Mouse (Mus musculus) R1 (cell line): ENCODE measurements at regions not wholly inside any gene's neighbourhood (a gene's known extent, or its start where the extent isn't known, plus 50 kb on each side); places are given as distances from the start of the nearest gene placed in this dataset.

ENCODE experiments used
- DNase-seq: peaks from one replicate; pipeline ENCODE4 v3.0.0-alpha.2; 2018; ENCODE audit warnings: low read depth, low spot score

DNA sequence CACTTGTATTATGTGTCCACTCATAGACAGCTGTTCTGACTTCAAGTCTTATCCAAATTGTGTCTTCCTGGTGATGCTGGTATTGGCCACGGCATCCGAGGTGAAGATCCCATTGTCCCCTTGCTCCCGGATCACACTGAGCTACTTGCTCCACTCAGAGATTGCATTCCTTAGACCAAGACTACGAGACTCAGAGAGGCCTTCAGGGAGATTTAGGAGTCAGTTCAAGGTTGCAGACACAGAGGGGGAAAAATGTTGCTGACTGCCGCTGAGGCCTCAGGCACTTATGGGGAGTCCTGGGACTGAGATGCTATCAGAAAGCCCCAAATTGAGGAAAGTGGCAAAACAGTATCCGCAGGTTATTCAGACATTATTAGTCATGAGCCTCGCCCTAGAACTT lies 183.9 kb downstream of the Ly86 start:
- DNase-seq, result no peak

DNA sequence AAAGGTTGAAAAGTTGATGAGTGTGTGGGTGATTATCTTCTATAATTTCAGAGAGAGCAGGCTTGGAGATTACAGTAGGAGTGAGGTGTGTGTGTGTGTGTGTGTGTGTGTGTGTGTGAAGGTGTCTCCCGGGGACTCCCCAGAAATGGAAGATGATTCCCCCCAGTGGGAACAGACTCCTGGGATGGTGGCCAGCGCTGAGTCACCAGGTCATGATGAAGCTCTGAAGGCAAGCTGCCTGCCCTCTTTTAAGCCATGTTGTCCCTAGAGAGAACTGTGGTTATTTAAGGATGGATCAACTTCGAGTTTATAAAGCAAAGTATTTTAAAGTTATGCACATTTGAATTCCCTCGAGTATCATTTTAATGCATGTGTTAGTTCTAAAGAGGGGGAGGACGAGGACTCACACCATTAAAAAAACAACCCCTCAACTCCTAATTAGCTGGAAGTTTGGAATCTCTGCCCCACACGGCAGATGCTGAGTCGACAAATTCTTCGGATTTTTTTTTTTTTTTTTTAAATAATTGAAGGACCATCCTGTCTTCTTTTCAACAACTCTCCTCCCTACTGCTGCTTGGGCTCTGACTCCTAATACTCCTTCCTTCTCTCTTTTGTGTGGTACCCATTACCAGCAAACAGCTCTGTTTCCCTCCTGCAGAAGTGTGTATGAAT lies 186.6 kb downstream of the Ly86 start:
- no peak for DNase-seq

DNA sequence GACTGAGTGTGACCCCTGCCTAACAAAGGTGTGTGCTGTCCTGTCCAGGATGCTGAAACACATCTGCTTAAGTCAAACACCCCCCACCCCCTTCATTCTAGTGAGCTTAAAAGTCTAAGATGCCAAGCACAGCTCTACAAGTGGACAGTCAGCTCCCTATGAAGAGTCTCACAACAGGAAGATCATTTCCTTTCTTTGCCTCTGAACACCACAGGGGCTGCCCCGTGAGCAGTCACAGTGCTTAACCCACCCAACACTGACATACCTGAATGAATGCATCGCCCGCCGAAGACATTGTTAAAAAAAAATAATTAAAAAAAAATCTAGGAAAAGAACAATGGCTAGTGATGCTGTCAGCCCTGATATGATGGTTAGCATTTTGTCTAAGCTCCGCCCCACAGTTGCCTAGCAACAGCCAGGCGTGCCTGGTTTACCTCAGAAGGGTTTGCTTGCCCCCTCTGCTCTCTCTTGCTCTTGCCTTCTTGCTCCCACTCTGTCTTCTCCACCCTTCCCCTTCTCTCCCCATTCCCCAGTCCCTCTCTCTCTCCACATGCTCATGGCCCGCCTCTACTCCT lies 187.7 kb downstream of the Ly86 start:
- DNase-seq, result peak; percentile 45

DNA sequence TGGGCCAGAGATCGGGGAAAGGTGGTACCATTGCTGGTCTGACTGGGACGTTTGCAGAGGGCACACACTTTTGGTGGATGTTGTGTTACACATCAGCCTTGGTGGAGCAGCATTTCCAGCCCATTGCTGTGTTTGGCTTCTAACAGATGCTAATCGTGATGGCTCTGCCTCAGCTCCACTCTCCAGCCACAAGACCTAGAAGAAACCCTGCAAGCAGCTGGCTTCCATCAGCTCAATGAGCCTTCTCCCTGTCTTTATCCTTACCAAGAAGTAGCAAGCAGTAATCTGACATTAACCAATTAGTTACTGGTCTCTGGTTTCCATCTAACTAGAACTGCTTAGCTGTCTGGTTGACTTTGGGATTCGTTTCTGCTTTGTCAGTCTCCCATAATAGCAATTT lies 188.8 kb downstream of the Ly86 start:
- no peak for DNase-seq

DNA sequence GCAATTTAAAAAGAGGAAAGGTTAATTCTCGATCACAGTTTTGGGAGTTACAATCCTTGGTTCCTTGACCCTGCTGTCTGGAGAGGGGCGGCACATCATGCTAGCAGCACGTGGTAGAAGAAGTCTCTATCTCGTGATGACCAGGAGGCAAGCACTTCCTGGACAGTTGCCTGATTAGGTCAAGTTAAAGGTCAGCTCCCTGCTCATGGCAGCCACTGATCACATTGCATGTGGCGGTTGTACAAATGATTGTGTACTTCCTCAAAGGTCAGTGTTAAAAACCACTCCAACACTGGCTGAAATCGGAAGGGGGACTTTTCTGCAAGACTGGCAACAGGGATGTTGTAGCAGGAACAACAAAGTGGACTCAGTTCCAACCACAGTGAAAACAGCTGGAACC lies 192.3 kb downstream of the Ly86 start:
- no peak for DNase-seq

DNA sequence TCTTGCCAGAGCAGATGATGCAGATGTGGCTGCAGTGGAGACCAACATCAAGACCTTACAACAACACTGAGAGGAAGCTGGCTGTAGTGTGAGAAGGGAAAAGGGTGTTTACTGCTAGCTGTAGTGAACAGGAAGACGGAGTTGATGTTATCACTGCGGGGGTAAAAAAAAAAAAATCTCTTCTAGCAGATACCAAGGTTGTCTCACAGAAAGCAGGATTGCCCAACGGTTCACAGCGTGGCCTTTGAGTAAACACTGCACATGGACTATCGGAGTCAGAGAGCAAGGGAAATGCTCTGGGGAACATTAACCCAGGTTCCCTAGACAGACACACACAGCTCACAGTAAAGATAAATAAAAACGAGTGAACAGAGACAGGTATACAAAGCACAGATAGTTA lies 192.8 kb downstream of the Ly86 start:
- no peak for DNase-seq

DNA sequence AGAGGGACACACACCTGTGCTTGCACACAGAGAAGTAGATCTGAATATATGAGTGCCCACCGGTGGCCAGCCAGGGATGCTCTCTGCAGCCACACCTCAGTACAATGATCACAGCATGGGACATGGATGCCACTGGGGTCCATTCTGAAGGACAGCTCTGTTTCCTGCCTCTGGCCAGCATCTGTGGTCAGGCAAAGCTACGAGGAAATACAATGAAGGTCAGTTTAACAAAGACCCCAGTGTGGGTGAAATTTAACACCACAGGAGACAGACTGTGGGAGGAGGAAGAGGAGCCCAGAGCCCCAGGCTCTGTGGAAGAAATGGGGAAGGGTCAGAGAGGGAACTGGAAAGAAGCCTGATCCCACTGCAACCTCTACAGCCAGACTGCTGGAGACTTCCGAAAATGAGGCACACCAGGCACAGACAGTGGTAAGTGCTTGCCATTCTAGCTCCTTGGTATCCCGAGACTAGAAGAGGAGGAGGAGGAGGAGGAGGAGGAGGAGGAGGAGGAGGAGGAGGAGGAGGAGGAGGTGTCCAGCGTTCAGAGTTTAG lies 196.0 kb downstream of the Ly86 start:
- DNase-seq, result no peak

DNA sequence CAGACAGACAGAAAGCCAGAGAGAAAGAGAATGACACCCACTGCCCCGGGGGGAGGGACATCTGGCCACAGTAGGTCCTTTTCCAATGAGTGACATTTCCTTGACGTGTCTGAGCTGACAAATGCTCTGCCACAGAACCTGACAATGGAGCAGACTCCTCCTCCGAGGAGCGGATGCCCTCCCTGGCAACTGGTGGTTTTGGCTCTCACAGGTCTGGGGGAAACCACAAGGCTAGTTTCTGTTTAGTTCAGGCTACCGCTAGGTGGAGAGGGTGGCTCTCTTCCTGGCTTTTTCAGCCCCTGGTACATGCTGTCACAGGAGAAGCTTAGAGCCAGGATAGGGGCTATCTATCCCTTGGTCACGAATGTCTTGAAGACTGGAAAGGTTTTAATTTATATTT lies 196.7 kb downstream of the Ly86 start:
- peak; percentile 69 for DNase-seq

DNA sequence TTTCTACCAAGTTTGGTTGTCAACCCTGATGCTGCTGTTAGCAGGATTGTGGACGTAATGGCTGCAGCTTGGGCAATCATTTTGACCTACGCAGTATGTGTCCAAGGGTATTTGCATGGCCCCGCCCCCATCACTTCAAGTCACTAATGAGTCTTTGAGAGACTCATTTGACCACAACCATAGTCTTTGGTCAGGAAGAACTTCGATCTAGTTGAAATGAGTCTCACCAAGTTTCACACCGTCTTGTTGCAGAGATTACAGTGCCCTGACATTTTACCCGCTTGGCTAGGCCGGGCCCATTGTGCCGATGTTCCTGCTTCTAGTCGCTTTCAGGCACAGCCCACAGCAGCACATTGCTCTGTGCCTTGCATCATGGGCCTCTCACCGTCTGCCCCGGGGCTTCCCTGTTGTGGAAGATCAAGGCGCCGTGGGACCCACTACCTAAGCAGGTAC lies 197.8 kb downstream of the Ly86 start:
- peak; percentile 32 for DNase-seq

DNA sequence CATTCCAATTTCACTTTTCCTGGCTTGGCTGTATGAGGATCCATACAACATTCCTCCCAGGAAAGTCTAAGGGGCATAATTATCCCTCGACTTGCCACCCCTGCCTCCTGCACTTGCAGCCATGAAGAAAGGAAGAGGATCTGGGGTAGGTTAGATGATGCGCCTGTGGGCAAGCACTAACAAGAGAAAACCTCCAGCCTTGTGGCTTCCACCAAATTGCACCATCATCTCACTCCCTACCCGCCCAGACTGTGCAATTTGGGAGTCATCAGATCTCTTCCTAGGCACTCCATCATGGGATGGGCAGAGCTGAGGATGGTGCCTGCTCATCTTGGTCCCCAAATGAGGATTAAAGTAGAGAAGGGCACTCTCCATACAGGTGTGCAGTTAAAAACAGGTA lies 198.8 kb downstream of the Ly86 start:
- DNase-seq, result no peak

DNA sequence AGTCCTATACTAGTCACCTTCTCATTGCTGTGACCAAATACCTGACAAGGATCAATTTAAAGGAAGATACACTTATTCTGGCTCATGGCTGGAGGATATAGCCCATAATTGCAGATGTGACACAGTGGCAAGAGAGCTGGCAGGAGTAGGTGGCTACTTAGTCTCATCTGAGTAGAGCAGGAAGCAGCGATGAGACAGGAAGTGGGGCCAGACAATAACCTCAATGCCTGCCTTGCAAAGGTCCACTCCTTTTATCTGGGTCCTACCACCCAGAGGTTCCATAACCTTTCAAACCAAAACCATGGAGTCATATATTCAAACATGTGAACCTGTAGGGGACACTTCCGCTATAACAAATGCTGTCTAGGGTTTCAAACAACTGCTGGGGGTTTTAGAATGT lies 199.7 kb downstream of the Ly86 start:
- DNase-seq, result no peak

DNA sequence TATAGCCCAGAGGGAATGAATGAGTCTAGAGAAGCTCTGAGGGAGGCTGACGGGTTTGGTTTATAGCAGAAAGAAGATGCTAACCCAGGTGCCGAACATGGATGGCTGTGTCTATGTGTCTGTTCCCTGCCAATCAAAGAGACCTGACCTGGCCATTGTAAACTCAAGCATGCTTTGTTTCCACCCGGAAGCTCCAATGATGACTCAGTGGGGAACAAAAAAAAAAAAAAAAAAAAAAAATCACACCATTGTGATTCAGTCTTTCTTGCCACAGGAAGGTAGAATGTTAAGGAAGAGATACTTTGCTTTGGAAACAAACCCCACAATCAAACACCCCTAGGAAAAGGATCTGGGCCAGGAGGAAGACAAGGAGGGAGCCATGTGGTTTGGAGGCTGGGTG lies 201.5 kb downstream of the Ly86 start:
- peak; percentile 69 for DNase-seq

DNA sequence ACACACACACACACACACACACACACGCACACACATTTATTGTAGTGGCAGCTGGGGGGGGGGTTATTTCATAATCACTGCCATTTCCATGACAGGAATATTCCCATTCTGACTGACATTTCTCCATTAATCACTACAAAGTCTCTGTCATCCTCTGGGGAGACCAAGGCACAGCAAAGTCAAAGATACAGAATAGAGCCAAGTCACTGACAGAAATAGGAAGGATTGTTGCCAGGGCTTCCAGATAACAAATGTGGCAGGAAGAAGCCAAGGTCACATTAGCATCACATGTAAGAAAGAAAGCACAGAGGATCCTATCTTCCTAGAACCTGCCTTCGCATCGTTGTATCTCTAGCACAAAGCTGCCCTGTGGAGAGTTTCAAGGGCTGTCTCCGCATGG lies 205.6 kb downstream of the Ly86 start:
- DNase-seq, result no peak

DNA sequence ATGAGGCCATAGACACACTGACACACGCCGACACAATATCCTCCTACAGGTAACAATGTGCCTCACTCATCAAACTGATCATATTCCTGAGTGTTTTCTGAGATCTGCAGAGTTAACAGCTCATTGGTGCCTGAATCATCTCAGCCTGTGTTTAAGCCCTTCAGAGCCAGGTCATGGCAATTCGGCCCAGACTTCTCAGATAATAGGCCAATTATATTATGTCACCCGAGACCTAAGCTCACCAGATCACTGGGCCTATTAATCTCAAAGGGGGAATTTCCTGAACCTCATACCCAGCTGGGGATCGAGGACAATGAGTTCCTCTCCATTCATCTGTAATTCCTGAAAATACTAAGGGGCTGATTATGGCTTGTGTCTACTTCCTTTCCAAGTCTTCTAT lies 208.4 kb downstream of the Ly86 start:
- DNase-seq, result no peak

DNA sequence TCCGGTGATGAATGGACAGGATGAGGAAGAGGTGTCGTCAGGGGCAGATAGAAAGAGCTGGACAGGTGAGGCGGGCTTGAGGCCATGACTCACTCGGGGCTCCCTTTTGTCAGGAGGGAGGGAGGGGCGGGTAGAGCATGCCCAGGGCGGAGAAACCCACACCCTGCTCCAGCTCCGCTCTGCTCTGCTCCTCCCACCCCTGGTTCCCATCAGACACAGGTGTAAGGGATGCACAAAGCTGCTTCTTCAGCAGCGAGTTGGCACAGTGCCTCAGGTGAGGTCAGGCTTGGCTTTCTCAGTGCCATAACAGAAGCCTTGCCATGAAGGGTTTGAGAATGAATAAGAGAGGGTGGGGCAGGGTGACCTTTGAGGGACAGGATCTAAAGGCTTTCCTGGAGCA lies 212.2 kb downstream of the Ly86 start:
- DNase-seq, result no peak

DNA sequence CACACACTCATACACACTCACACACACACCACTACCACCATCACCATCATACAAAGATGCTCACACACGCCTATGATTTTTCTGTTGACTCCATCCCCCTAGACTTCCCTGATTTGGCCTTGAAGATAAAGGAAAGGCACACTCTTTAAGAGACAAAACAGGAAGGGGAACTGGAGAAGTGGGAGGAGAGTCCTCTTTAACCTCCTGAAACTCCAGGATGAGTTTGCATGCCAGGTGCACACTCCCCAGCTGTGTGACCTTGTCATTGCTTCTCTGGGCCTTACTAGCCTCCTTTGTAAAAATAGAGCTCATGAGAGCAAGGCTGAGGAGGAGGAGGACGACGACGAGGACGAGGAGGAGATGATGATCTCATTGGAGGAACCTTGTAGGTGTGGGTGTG lies 212.8 kb downstream of the Ly86 start:
- DNase-seq, result no peak

DNA sequence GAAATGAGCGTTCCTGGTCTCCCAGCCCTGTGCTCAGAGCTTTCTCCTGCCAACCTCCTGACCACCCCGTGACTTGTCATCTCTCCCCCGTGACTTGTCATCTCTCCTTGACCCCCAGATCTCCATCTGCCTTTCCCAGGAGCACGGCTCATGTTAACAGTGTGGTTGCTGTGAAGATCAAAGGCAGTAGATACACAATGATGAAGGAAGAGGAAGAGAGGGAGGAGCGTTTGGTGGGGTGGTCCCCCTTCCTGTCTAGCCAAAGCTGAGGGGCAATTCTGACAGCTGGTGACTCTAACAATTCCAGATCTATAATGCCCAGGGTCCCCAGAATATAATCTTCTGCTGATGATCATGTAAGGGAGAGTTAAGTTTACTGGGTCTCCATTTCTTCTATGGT lies 214.0 kb downstream of the Ly86 start:
- no peak for DNase-seq

DNA sequence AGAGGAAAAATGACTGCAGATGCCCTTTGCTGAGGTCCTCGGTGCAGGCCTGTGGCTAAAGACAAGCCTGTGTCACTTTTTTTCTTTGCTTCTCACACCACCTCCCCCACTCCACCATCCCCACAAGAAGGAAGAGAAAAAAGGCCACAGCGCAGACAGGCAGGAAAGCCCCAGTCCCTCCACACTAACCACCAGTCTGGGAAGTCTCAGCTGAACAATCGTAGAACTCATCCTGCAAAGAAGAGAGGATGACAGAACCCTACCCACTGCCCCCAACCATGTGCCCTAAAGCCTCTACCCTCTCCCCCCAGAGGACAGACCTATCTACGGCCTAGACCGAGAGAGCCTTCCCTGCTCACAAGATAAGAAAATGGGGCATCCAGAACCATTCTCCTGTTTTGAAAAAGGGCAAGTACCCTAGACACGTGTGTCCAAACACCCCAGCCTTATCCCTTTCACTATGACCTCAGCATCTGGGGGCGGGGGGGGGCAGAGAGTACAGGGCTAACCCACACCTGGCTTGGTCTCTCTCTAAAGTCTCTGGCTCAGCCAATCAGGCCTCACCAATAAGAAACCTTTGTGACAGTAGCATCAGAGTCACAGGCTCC lies 214.8 kb downstream of the Ly86 start:
- DNase-seq, result no peak

DNA sequence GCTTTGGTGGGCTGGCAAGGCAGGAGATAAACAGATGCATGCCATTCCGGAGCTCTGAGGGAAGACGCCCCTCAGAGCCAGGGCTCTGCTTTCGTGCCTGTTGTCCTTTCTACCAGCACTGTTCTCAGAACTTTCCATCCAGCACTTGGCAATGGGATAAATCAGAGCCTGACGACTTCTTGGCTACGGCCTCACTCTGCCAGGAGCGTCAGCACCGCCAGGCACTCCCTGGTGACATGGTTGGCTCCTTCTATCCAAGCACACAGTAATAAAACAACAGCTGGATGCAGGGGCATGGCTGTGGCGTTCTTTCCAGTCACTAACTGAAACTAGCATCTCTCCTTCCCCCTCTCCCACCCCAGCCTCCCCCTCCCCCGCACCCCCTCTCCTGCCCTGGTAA lies 215.4 kb downstream of the Ly86 start:
- no peak for DNase-seq

DNA sequence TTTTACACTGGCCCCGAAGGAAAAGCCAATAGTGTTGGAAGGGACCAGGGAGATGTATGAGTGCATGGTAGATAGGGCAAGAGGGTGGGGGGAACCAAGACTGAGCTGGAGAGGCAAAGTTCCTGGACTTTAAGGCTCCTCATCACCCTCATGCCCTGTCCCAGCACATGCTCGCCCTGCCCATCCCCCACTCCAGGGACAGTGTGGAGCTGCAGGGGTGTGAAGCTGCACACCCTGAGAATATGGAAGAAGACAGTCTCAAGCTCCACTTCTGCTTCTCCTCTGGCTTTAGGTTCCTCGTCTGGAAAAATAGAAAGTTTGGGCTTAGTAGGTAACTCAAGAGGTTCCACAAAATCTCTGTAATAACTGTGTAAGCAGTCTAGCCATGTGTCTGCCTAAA lies 215.8 kb downstream of the Ly86 start:
- DNase-seq, result no peak

DNA sequence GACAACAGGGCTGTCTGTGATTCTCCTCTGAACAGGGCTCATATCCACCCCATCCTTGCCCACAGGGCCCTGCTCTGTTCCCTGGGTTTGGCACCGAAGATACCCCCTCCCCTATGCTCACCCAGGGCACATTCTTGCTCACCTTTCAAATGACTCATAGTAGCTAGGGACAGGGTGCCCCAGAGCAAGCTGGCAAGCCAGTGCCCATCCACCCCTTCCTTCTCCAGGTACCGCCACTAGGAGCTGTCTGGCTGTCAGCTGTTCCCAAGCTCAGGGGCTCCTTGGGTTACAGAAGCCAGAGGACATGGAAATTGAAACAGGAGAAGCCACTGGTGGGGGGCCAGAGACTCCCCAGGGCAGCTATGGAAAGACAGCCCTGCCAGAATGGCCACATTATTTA lies 216.4 kb downstream of the Ly86 start:
- DNase-seq, result no peak

DNA sequence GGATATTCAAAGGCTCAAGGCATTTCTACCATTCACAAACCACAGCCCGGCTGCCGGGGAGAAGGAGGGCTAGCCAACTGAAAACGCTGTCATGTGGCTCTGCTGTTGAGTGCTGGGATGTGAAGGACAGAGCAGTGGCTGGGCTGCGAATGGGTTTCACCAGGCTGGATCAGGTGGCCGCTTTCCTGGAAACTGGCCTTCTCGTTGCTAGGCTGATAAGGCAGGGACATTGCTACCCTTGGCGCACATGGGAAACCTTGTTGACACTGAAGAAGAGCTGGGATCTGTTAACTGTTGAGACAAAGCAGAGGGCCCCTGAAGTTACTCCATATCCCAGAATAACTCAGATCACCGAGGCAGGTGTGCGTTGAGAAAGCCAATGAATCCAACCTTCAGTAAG lies 216.1 kb upstream of the Rreb1 start:
- DNase-seq, result no peak

DNA sequence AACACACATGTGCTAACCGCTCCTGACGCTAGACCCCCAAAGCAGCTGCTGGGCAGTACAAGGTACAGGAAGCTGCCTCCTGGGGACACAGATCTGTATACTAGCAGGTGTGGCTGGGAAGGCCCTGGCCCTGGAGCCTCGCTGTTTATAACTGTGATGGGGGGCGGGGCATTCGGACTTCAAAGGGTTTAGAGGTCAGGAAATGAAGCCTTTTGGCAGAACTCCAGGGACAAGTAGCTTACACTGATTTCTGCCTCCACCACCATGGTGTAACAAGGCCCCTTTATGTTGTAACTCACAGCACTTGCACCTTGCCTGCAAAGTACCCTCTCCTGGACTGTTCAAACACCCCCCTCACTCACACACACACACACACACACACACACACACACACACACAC lies 215.5 kb upstream of the Rreb1 start:
- DNase-seq, result peak; percentile 33
